ENCODE assay signal across 8 mouse cellular contexts in genomic region chr6:88725590-88725989, GRCm38 (mm10). TPM values are rescaled to one million over a fixed set of nuclear protein-coding genes. Genes with fewer than 3 reads are reported as not detected.
DNase-seq lines count a peak whose midpoint lies in the region; ATAC-seq and TF ChIP-seq lines count a peak whose summit lies in the region.

No protein-coding gene starts in this region.

- H3K27ac ChIP-seq in hindbrain, embryonic 14.5 days, result no peak overlapping the region
- no peak overlapping the region for H3K27ac ChIP-seq in hindbrain, embryonic 12.5 days
- no peak overlapping the region for H3K27ac ChIP-seq in forebrain, postnatal 0 days (ENCODE audit: low read depth, low read length)
- no peak overlapping the region for H3K27ac ChIP-seq in lung, postnatal 0 days (ENCODE audit: low read length)

- no peak for ATAC-seq in hindbrain, embryonic 14.5 days (ENCODE audit: low FRiP score)
- no peak for ATAC-seq in hindbrain, embryonic 12.5 days (ENCODE audit: low FRiP score)
- ATAC-seq in forebrain, postnatal 0 days, result no peak
- ATAC-seq in lung, postnatal 0 days, result no peak

- H3K4me3 ChIP-seq in hindbrain, embryonic 14.5 days (replicated peaks; ENCODE audit: low read length), result peak overlapping the region; percentile 50; the same call in 1 of the 2 replicates
- H3K4me3 ChIP-seq in hindbrain, embryonic 12.5 days, result no peak overlapping the region
- peak overlapping the region; percentile 50 for H3K4me3 ChIP-seq in forebrain, postnatal 0 days (ENCODE audit: low read depth, low read length)
- peak overlapping the region; percentile 71 for H3K4me3 ChIP-seq in lung, postnatal 0 days (ENCODE audit: low read depth, low read length)

- H3K9ac ChIP-seq in hindbrain, embryonic 14.5 days, result no peak overlapping the region
- H3K9ac ChIP-seq in hindbrain, embryonic 12.5 days, result no peak overlapping the region
- H3K9ac ChIP-seq in forebrain, postnatal 0 days, result no peak overlapping the region
- no peak overlapping the region for H3K9ac ChIP-seq in lung, postnatal 0 days (replicated peaks; ENCODE audit: low read depth)

- peak overlapping the region; percentile 83 for H3K4me2 ChIP-seq in hindbrain, embryonic 14.5 days (replicated peaks)
- H3K4me2 ChIP-seq in hindbrain, embryonic 12.5 days (replicated peaks), result no peak overlapping the region
- H3K4me2 ChIP-seq in forebrain, postnatal 0 days (ENCODE audit: low read depth), result peak overlapping the region; percentile 93
- peak overlapping the region; percentile 91 for H3K4me2 ChIP-seq in lung, postnatal 0 days (replicated peaks; ENCODE audit: low read depth, low read length)

- H3K27me3 ChIP-seq in hindbrain, embryonic 14.5 days (ENCODE audit: control insufficient read depth, insufficient read depth, low read length), result peaks cover 9% of the 10 kb centered on the region
- peaks cover 39% of the 10 kb centered on the region for H3K27me3 ChIP-seq in hindbrain, embryonic 12.5 days
- no peaks in the 10 kb centered on the region; the same call in none of the 2 replicates for H3K27me3 ChIP-seq in forebrain, postnatal 0 days (ENCODE audit: insufficient read depth, low read length)
- H3K27me3 ChIP-seq in lung, postnatal 0 days (replicated peaks; ENCODE audit: insufficient read depth, low read length), result no peaks in the 10 kb centered on the region

- peaks cover 7% of the 10 kb centered on the region; the same call in 1 of the 2 replicates for H3K4me1 ChIP-seq in hindbrain, embryonic 14.5 days (replicated peaks; ENCODE audit: control insufficient read depth, insufficient read depth, low read length)
- H3K4me1 ChIP-seq in hindbrain, embryonic 12.5 days, result peaks cover 7% of the 10 kb centered on the region; the same call in 1 of the 2 replicates
- no peaks in the 10 kb centered on the region for H3K4me1 ChIP-seq in forebrain, postnatal 0 days (ENCODE audit: insufficient read depth)
- H3K4me1 ChIP-seq in lung, postnatal 0 days (ENCODE audit: insufficient read depth, low read depth, low read length), result peaks cover 6% of the 10 kb centered on the region; the same call in 1 of the 2 replicates

- DNase-seq in hindbrain, embryonic 14.5 days (ENCODE audit: low spot score), result no peak
- DNase-seq in c-Kit-positive CD71-positive TER-119-positive erythroid progenitor cells, embryonic 14.5 days (ENCODE audit: low spot score), result peak; percentile 40
- no peak for DNase-seq in forebrain, postnatal 0 days
- no peak for DNase-seq in lung, postnatal 0 days (ENCODE audit: low spot score)
- DNase-seq in right cerebral cortex, postnatal 25 days, result no peak
- no peak for DNase-seq in thymus, postnatal 36 days
- DNase-seq in adrenal gland, adult 2 months, result no peak

- H3K36me3 ChIP-seq in hindbrain, embryonic 14.5 days (replicated peaks; ENCODE audit: control insufficient read depth, insufficient read depth), result no peaks in the 10 kb centered on the region
- H3K36me3 ChIP-seq in hindbrain, embryonic 12.5 days, result no peaks in the 10 kb centered on the region
- no peaks in the 10 kb centered on the region for H3K36me3 ChIP-seq in forebrain, postnatal 0 days (ENCODE audit: insufficient read depth)
- no peaks in the 10 kb centered on the region for H3K36me3 ChIP-seq in lung, postnatal 0 days (ENCODE audit: insufficient read depth, low read length)

- TF ChIP-seq EP300 in lung, postnatal 0 days (IDR thresholded peaks at IDR 0.05), result no peak

- TF ChIP-seq CTCF in forebrain, postnatal 0 days (IDR thresholded peaks at IDR 0.05; ENCODE audit: low read depth), result peak; percentile 59
- peak; percentile 64 for TF ChIP-seq CTCF in lung, postnatal 0 days (IDR thresholded peaks at IDR 0.05)

- no peaks in the 10 kb centered on the region for H3K9me3 ChIP-seq in hindbrain, embryonic 14.5 days (ENCODE audit: control insufficient read depth, low read length)
- H3K9me3 ChIP-seq in hindbrain, embryonic 12.5 days (replicated peaks), result no peaks in the 10 kb centered on the region
- H3K9me3 ChIP-seq in forebrain, postnatal 0 days (ENCODE audit: low read length), result no peaks in the 10 kb centered on the region
- no peaks in the 10 kb centered on the region for H3K9me3 ChIP-seq in lung, postnatal 0 days (ENCODE audit: low read length)

- WGBS in hindbrain, embryonic 14.5 days, result 64% methylated on average over 7 of the region's 7 CpGs
- 61% methylated on average over 7 of the region's 7 CpGs for WGBS in hindbrain, embryonic 12.5 days
- WGBS in forebrain, postnatal 0 days, result 73% methylated on average over 7 of the region's 7 CpGs
- 37% methylated on average over 7 of the region's 7 CpGs for WGBS in lung, postnatal 0 days

RNA-seq across cellular contexts. Expression of gene Mgll, which starts 1.4 kb away (rescaled TPM):
- 51.1 and 51.3 TPM in 2 replicates for polyA plus RNA-seq in hindbrain, embryonic 14.5 days (2014; fragmentation: Nextera tagmentation; extraction: Ambion mirVana)
- 6.5 and 9.7 TPM in 2 replicates for polyA plus RNA-seq in hindbrain, embryonic 12.5 days (2016; fragmentation: Nextera tagmentation; extraction: Ambion mirVana)
- 35.1 and 37.5 TPM in 2 replicates for total RNA-seq in forebrain, postnatal 0 days (2014; rRNA removed)
- polyA plus RNA-seq in forebrain, postnatal 0 days (2015; fragmentation: Nextera tagmentation; extraction: Ambion mirVana), result 48.7 and 60.7 TPM in 2 replicates
- 123 and 131 TPM in 2 replicates for polyA plus RNA-seq in lung, postnatal 0 days (2015; fragmentation: Nextera tagmentation; extraction: Ambion mirVana)
- total RNA-seq in adrenal gland, adult 2 months (2021), result 100 to 1,000 TPM; 192 to 194 TPM
- polyA plus RNA-seq in adrenal gland, adult 2 months (2012; rRNA removed), result 360 and 467 TPM in 2 replicates
